Mouse (Mus musculus): ENCODE data around the gene 4933425L06Rik.

GRCm38 (mm10) chr13:105139881-105140280 lies 58.0 kb downstream of the 4933425L06Rik start:
- TF ChIP-seq GATA1 (IDR thresholded peaks at IDR 0.05; ENCODE audit: borderline replicate concordance, low read length) (no peak), FLI1 (IDR thresholded peaks at IDR 0.05; ENCODE audit: low read length) (no peak)
